Mouse (Mus musculus) CH12.LX (cell line): Measurements from ENCODE around the gene Nhsl1. TPM values are rescaled to one million over a fixed set of nuclear protein-coding genes. Genes with fewer than 3 reads are reported as not detected.
A peak's percentile ranks its signal among the peaks of the same experiment; 100 is the strongest.

Experiments used
- DNase-seq: peaks from one replicate; pipeline ENCODE4 v3.0.0-alpha.2; 2013; ENCODE audit errors: extremely low read depth
- H3K27ac ChIP-seq: 2 replicates; pipeline ENCODE4 v1.5.1; 2012; ENCODE audit warnings: low read depth, mild to moderate bottlenecking, control low read depth, moderate library complexity; ENCODE audit not compliant: insufficient read depth
- H3K27me3 ChIP-seq: replicated peaks from 2 replicates; pipeline ENCODE3; 2012; ENCODE audit warnings: inconsistent platforms
- H3K36me3 ChIP-seq, 2 experiments: replicated peaks in 1 of 2; 2 replicates each; pipeline versions ENCODE3 to v1.6.1; 2012; ENCODE audit warnings: inconsistent platforms in 1 of 2, low read length in 1 of 2, mild to moderate bottlenecking in 1 of 2, mixed read lengths in 1 of 2, moderate library complexity in 1 of 2; ENCODE audit not compliant: control insufficient read depth in 1 of 2, insufficient read depth in 1 of 2
- H3K4me1 ChIP-seq, 2 experiments: 2 replicates each; pipeline ENCODE4 v1.6.1; 2012; ENCODE audit warnings: inconsistent platforms in 1 of 2, moderate library complexity in 1 of 2; ENCODE audit not compliant: insufficient read depth in 2 of 2, control insufficient read depth in 1 of 2
- H3K4me2 ChIP-seq: 2 replicates; pipeline ENCODE4 v1.6.1; 2012; ENCODE audit warnings: low read depth, mild to moderate bottlenecking, control low read depth; ENCODE audit not compliant: poor library complexity, insufficient read depth, severe bottlenecking
- H3K4me3 ChIP-seq, 3 experiments: fragments of 150-350 bp in 1 of 3; sonication (generic) in 1 of 3; replicated peaks in 1 of 3; 2 replicates each; pipeline versions ENCODE3 to v1.5.1; 2011 to 2012; ENCODE audit warnings: low read depth in 2 of 3, low read length in 2 of 3, mild to moderate bottlenecking in 2 of 3, moderate library complexity in 2 of 3, control low read depth in 1 of 3, improper control_type of control experiment in 1 of 3, inconsistent platforms in 1 of 3, mixed read lengths in 1 of 3; ENCODE audit not compliant: poor library complexity in 1 of 3
- H3K79me2 ChIP-seq: replicated peaks from 2 replicates; pipeline ENCODE4 v1.6.1; 2012; ENCODE audit warnings: mild to moderate bottlenecking, moderate library complexity; ENCODE audit not compliant: control insufficient read depth, poor library complexity, insufficient read depth, severe bottlenecking; ENCODE audit errors: extremely low read depth
- H3K9ac ChIP-seq: 2 replicates; pipeline ENCODE4 v1.6.1; 2012; ENCODE audit warnings: low read depth, mild to moderate bottlenecking, control low read depth, moderate library complexity; ENCODE audit not compliant: insufficient read depth
- H3K9me3 ChIP-seq: replicated peaks from 2 replicates; pipeline ENCODE3; 2012; ENCODE audit warnings: low read length, inconsistent platforms, mixed read lengths
- BHLHE40 ChIP-seq: IDR thresholded peaks from 2 replicates; pipeline ENCODE4 v1.6.1; 2011; ENCODE audit warnings: mild to moderate bottlenecking, low read depth, low read length, improper control_type of control experiment
- CHD1 ChIP-seq: IDR thresholded peaks from 2 replicates; pipeline ENCODE4 v1.6.1; 2012; ENCODE audit warnings: low read depth, low read length, improper control_type of control experiment, inconsistent platforms
- CHD2 ChIP-seq: IDR thresholded peaks from 2 replicates; pipeline ENCODE4 v1.6.1; 2011; ENCODE audit warnings: low read length, improper control_type of control experiment
- CTCF ChIP-seq, 2 experiments: IDR thresholded peaks in 1 of 2; conservative IDR thresholded peaks in 1 of 2; 2 replicates each; pipeline ENCODE4 v1.5.1; 2011 to 2012; ENCODE audit warnings: low read depth in 2 of 2, low read length in 2 of 2, improper control_type of control experiment in 1 of 2, inconsistent platforms in 1 of 2, mild to moderate bottlenecking in 1 of 2, moderate library complexity in 1 of 2
- E2F4 ChIP-seq: IDR thresholded peaks from 2 replicates; pipeline ENCODE4 v1.6.1; 2011; ENCODE audit warnings: low read depth, low read length, improper control_type of control experiment; ENCODE audit not compliant: insufficient replicate concordance
- EP300 ChIP-seq: IDR thresholded peaks from 2 replicates; pipeline ENCODE4 v1.6.1; 2011; ENCODE audit warnings: low read length, improper control_type of control experiment
- ETS1 ChIP-seq: conservative IDR thresholded peaks from 2 replicates; pipeline ENCODE4 v1.6.1; 2012; ENCODE audit warnings: low read depth, mild to moderate bottlenecking, inconsistent platforms, low read length, improper control_type of control experiment, moderate library complexity
- IRF4 ChIP-seq: IDR thresholded peaks from 2 replicates; pipeline ENCODE4 v1.6.1; 2014; ENCODE audit warnings: low read depth, mild to moderate bottlenecking, inconsistent platforms, low read length, improper control_type of control experiment
- JUN ChIP-seq: IDR thresholded peaks from 2 replicates; pipeline ENCODE4 v1.6.1; 2011; ENCODE audit warnings: low read depth, mild to moderate bottlenecking, low read length, improper control_type of control experiment, moderate library complexity; ENCODE audit not compliant: insufficient read depth
- JUND ChIP-seq: conservative IDR thresholded peaks from 2 replicates; pipeline ENCODE4 v1.6.1; 2011; ENCODE audit warnings: low read depth, low read length, improper control_type of control experiment
- KAT2A ChIP-seq: IDR thresholded peaks from 2 replicates; pipeline ENCODE4 v1.6.1; 2012; ENCODE audit warnings: low read length, improper control_type of control experiment, inconsistent platforms; ENCODE audit not compliant: insufficient replicate concordance
- MAFK ChIP-seq: IDR thresholded peaks from 2 replicates; pipeline ENCODE4 v1.6.1; 2011; ENCODE audit warnings: low read length, improper control_type of control experiment; ENCODE audit not compliant: insufficient replicate concordance
- MAX ChIP-seq: IDR thresholded peaks from 2 replicates; pipeline ENCODE4 v1.6.1; 2011; ENCODE audit warnings: low read length, improper control_type of control experiment
- MEF2A ChIP-seq: IDR thresholded peaks from 2 replicates; pipeline ENCODE4 v1.6.1; 2014; ENCODE audit warnings: low read depth, mild to moderate bottlenecking, inconsistent platforms, low read length, improper control_type of control experiment, borderline replicate concordance
- MXI1 ChIP-seq: IDR thresholded peaks from 2 replicates; pipeline ENCODE4 v1.6.1; 2011; ENCODE audit warnings: mild to moderate bottlenecking, low read depth, low read length, improper control_type of control experiment
- NELFE ChIP-seq: IDR thresholded peaks from 2 replicates; pipeline ENCODE4 v1.6.1; 2011; ENCODE audit warnings: low read depth, low read length, improper control_type of control experiment
- RAD21 ChIP-seq: IDR thresholded peaks from 2 replicates; pipeline ENCODE4 v1.6.1; 2011; ENCODE audit warnings: low read depth, mild to moderate bottlenecking, low read length, improper control_type of control experiment, moderate library complexity
- RCOR1 ChIP-seq: conservative IDR thresholded peaks from 2 replicates; pipeline ENCODE4 v1.6.1; 2012; ENCODE audit warnings: low read depth, mild to moderate bottlenecking, inconsistent platforms, low read length, improper control_type of control experiment
- SIN3A ChIP-seq: IDR thresholded peaks from 2 replicates; pipeline ENCODE4 v1.6.1; 2012; ENCODE audit warnings: low read length, improper control_type of control experiment, inconsistent platforms
- SMC3 ChIP-seq: IDR thresholded peaks from 2 replicates; pipeline ENCODE4 v1.6.1; 2011; ENCODE audit warnings: low read depth, low read length, improper control_type of control experiment
- TBP ChIP-seq: conservative IDR thresholded peaks from 2 replicates; pipeline ENCODE4 v1.6.1; 2011; ENCODE audit warnings: low read depth, low read length, improper control_type of control experiment
- USF1 ChIP-seq: IDR thresholded peaks from 2 replicates; pipeline ENCODE4 v1.6.1; 2014; ENCODE audit warnings: low read depth, mild to moderate bottlenecking, inconsistent platforms, low read length, improper control_type of control experiment
- USF2 ChIP-seq: conservative IDR thresholded peaks from 2 replicates; pipeline ENCODE4 v1.6.1; 2011; ENCODE audit warnings: low read depth, low read length, improper control_type of control experiment
- ZC3H11A ChIP-seq: IDR thresholded peaks from 2 replicates; pipeline ENCODE4 v1.6.1; 2012; ENCODE audit warnings: low read depth, mild to moderate bottlenecking, inconsistent platforms, low read length, improper control_type of control experiment
- ZMIZ1 ChIP-seq: IDR thresholded peaks from 2 replicates; pipeline ENCODE4 v1.6.1; 2012; ENCODE audit warnings: low read depth, mild to moderate bottlenecking, inconsistent platforms, low read length, improper control_type of control experiment
- dilution Hi-C: fragments of 300-500 bp; cut with MboI; formaldehyde crosslinking; loops from 2 replicates; pipeline ENCODE4 v1.14.3; 2020; ENCODE audit warnings: low sequenced_read_pairs; ENCODE audit not compliant: extremely low pct_unique_long_range_greater_than_20kb, extremely low pct_ligation_motif_present
- in situ Hi-C: fragments of 300-500 bp; cut with MboI; formaldehyde crosslinking; loops from 3 replicates; pipeline ENCODE4 v1.14.3; 2019; ENCODE audit warnings: low sequenced_read_pairs, low pct_ligation_motif_present, low pct_unique_long_range_greater_than_20kb, mixed read lengths
- polyA plus RNA-seq: library from polyadenylated mRNA; unstranded; fragments of >175 nt; gene quantifications from 2 replicates; pipeline ENCODE4 v1.2.1, GENCODE M21; 2012; ENCODE audit warnings: low read depth; ENCODE audit not compliant: insufficient read length
- total RNA-seq, 2 experiments: library from RNA; depleted of rRNA; stranded (reverse); fragments of 300-350 nt in 1 of 2; fragments of >200 nt in 1 of 2; gene quantifications; 2 replicates each; pipeline ENCODE4 v1.2.3; 2012 to 2014

The Nhsl1 gene
- total and polyA plus RNA-seq, 3 experiments = 0.13 to 0.19 (median 0.15) TPM

- TF ChIP-seq KAT2A (no peak), ZMIZ1 (no peak), USF1 (no peak), MAX (no peak), MAFK (no peak), MEF2A (no peak), SMC3 (no peak), ETS1 (no peak), USF2 (no peak), JUN (no peak), EP300 (no peak), JUND (no peak), TBP (no peak), BHLHE40 (no peak), CHD2 (no peak), NELFE (no peak), RCOR1 (no peak), CHD1 (no peak), RAD21 (no peak), E2F4 (no peak)
- TF ChIP-seq, all 38 proteins: peak for 0
- H3K27me3 ChIP-seq = no peaks in the 10 kb centered on the region
- H3K79me2 ChIP-seq = no peaks in the 10 kb centered on the region
- dilution Hi-C loops (no loop called here), in situ Hi-C loops (no loop called here)
- no peak overlapping the region for H3K4me3 ChIP-seq
- no peaks in the 10 kb centered on the region for H3K36me3 ChIP-seq
- H3K4me2 ChIP-seq = no peak overlapping the region
- DNase-seq = no peak
- no peak overlapping the region for H3K27ac ChIP-seq
- no peak overlapping the region for H3K9ac ChIP-seq
- H3K9me3 ChIP-seq = no peaks in the 10 kb centered on the region
- peaks cover 3 to 16% of the 10 kb centered on the region in 2 experiments; a peak in 3 of 4 replicates for H3K4me1 ChIP-seq
Observed at GRCm38 (mm10) chr10:18386224-18386623, 67.4 kb downstream of the Nhsl1 start.

GRCm38 (mm10) chr10:18388784-18389575 is 70.2 kb downstream of the Nhsl1 start:
- TF ChIP-seq IRF4 (no peak), SIN3A (no peak), MXI1 (no peak), RAD21 (peak; percentile 72), SMC3 (peak; percentile 80), ZC3H11A (no peak), CTCF (conservative IDR thresholded peaks at IDR 0.05 in 1 of 2, IDR thresholded peaks at IDR 0.05 in 1 of 2; ENCODE audit: low read depth in 2 of 2, low read length in 2 of 2) (peak; percentile 55 to 83)
- dilution Hi-C loops = no loop called here
- DNase-seq = peak; percentile 68
- Histone ChIP-seq H3K4me1 (peaks cover 0 to 11% of the 10 kb centered on the region in 2 experiments; a peak in 2 of 4 replicates), H3K4me2 (no peak overlapping the region), H3K27ac (no peak overlapping the region), H3K36me3 (no peaks in the 10 kb centered on the region), H3K79me2 (no peaks in the 10 kb centered on the region), H3K4me3 (no peak overlapping the region), H3K27me3 (no peaks in the 10 kb centered on the region), H3K9me3 (no peaks in the 10 kb centered on the region), H3K9ac (no peak overlapping the region)
- in situ Hi-C loops = no loop called here
